Comparison of ENCODE assay signal across 29 mouse cellular contexts in genomic region chr5:74730601-74731000, GRCm38 (mm10). TPM values are rescaled to one million over a fixed set of nuclear protein-coding genes. Genes with fewer than 3 reads are reported as not detected.
"Had no signal": no experiment of that assay in that cellular context is flagged by ENCODE, and none has a peak within 500 bp of the region (broad histone marks: within the 10 kb centered on the region; RNA-seq: fewer than 3 reads in every experiment).

No protein-coding gene starts in this region.

- ATAC-seq: forebrain, embryonic 13.5 days; forebrain, embryonic 14.5 days; forebrain, embryonic 15.5 days; forebrain, embryonic 16.5 days; forebrain, postnatal 0 days had no signal

- H3K9ac ChIP-seq: embryonic facial prominence, embryonic 12.5 days; embryonic facial prominence, embryonic 13.5 days; embryonic facial prominence, embryonic 15.5 days; forebrain, embryonic 12.5 days; forebrain, embryonic 13.5 days; forebrain, embryonic 15.5 days; forebrain, postnatal 0 days had no signal

- DNase-seq: cerebellum, adult 18-20 months; cerebellum, adult 2 months; cerebellum, adult 8-10 months; cerebellum, adult 9-10 months; cerebellum, adult 9-11 months; cerebellum, postnatal 10 days; cerebellum, postnatal 14 days; cerebellum, postnatal 25 days; cerebellum, postnatal 36 days; embryo, embryonic 11 days; forebrain, postnatal 0 days; gastrocnemius, adult 2 months; gastrocnemius, postnatal 10 days; gastrocnemius, postnatal 14 days; gastrocnemius, postnatal 25 days; gastrocnemius, postnatal 36 days; heart, adult 18-20 months; heart, adult 2 months had no signal

- H3K4me1 ChIP-seq: forebrain, embryonic 15.5 days had no signal

- H3K4me2 ChIP-seq: embryonic facial prominence, embryonic 12.5 days; embryonic facial prominence, embryonic 13.5 days; embryonic facial prominence, embryonic 15.5 days; forebrain, embryonic 12.5 days; forebrain, embryonic 13.5 days; forebrain, embryonic 15.5 days had no signal

- H3K36me3 ChIP-seq: embryonic facial prominence, embryonic 10.5 days; embryonic facial prominence, embryonic 12.5 days; embryonic facial prominence, embryonic 13.5 days; embryonic facial prominence, embryonic 15.5 days; forebrain, embryonic 12.5 days; forebrain, embryonic 15.5 days had no signal

- H3K4me3 ChIP-seq: embryonic facial prominence, embryonic 10.5 days; embryonic facial prominence, embryonic 12.5 days; embryonic facial prominence, embryonic 13.5 days; embryonic facial prominence, embryonic 15.5 days; erythroblast, embryonic 14.5 days; forebrain, embryonic 12.5 days; forebrain, embryonic 13.5 days; forebrain, embryonic 15.5 days; gastrocnemius, adult 2 months; heart, adult 2 months had no signal

- H3K27ac ChIP-seq: embryonic facial prominence, embryonic 10.5 days; embryonic facial prominence, embryonic 12.5 days; embryonic facial prominence, embryonic 13.5 days; embryonic facial prominence, embryonic 15.5 days; forebrain, embryonic 12.5 days; forebrain, embryonic 13.5 days; forebrain, embryonic 15.5 days; gastrocnemius, adult 2 months; heart, adult 2 months had no signal

- H3K27me3 ChIP-seq: embryonic facial prominence, embryonic 12.5 days; embryonic facial prominence, embryonic 13.5 days; embryonic facial prominence, embryonic 15.5 days; forebrain, embryonic 13.5 days; forebrain, embryonic 15.5 days had no signal

- H3K9me3 ChIP-seq: embryonic facial prominence, embryonic 10.5 days; embryonic facial prominence, embryonic 12.5 days; embryonic facial prominence, embryonic 13.5 days; embryonic facial prominence, embryonic 15.5 days; forebrain, embryonic 12.5 days; forebrain, embryonic 13.5 days; forebrain, embryonic 15.5 days had no signal

RNA-seq across cellular contexts. Expression of gene Lnx1, which starts 27.9 kb away (rescaled TPM):
- total RNA-seq: common myeloid progenitor, adult 5-6 weeks had no signal
- polyA plus RNA-seq: erythroblast, embryonic 14.5 days had no signal
